Mouse (Mus musculus) lung, postnatal 0 days (tissue): Measurements from ENCODE around the gene Mgat5b.

ENCODE experiments used
- CTCF ChIP-seq: IDR thresholded peaks from 2 replicates; pipeline ENCODE4 v1.5.1; 2016; ENCODE audit warnings: antibody characterized with exemption, mild to moderate bottlenecking
- EP300 ChIP-seq: IDR thresholded peaks from 2 replicates; pipeline ENCODE4 v1.6.1; 2016; ENCODE audit warnings: antibody characterized with exemption, mild to moderate bottlenecking, control low read depth

DNA sequence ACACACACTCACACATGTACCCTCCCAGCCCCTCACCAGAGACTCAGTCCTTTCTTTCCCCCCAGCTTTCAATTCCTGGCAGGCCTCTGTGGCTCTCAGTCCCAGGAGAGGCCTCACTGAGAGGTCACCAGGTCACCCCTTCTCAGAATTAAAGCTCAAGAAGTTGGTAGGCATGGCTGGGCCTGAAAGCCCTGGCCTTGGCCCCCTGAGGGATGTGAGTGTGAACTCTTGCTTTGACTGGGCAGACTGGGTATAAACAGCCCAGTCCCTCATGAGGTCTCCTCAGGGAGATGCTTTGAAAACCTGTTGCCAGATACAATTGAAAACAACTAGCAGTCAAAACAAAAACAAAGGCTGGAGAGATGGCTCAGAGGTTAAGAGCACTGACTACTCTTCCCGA lies 32.8 kb downstream of the Mgat5b start:
- TF ChIP-seq EP300 (no peak), CTCF (no peak)
